19 mouse cellular contexts compared by ENCODE assay signal in genomic region chr1:77391590-77391989, GRCm38 (mm10).
"Had no signal": no experiment of that assay in that cellular context is flagged by ENCODE, and none has a peak within 500 bp of the region (broad histone marks: within the 10 kb centered on the region; RNA-seq: fewer than 3 reads in every experiment).

No protein-coding gene starts in this region.

- H3K9me3 ChIP-seq: lung, embryonic 15.5 days; midbrain, embryonic 13.5 days; midbrain, embryonic 15.5 days; neural tube, embryonic 12.5 days had no signal

- H3K27ac ChIP-seq: lung, embryonic 15.5 days; macrophage; midbrain, embryonic 13.5 days; midbrain, embryonic 15.5 days; neural tube, embryonic 12.5 days had no signal

- H3K4me1 ChIP-seq: lung, embryonic 15.5 days; midbrain, embryonic 15.5 days had no signal

- ATAC-seq: lung, postnatal 0 days; midbrain, embryonic 13.5 days; midbrain, embryonic 15.5 days had no signal

- DNase-seq: lung, adult 2 months; lung, postnatal 14 days; lung, postnatal 36 days; retina, postnatal 1 day; right cerebral cortex, adult 18-20 months; right cerebral cortex, postnatal 25 days; right cerebral cortex, postnatal 4 days; spleen, adult 18-20 months; thymus, adult 18-20 months; thymus, postnatal 14 days; thymus, postnatal 36 days had no signal

- H3K4me2 ChIP-seq: lung, embryonic 15.5 days; midbrain, embryonic 11.5 days; midbrain, embryonic 13.5 days; midbrain, embryonic 15.5 days; neural tube, embryonic 12.5 days had no signal

- H3K4me3 ChIP-seq: lung, embryonic 15.5 days; megakaryocyte, embryonic 14.5 days; midbrain, embryonic 13.5 days; midbrain, embryonic 15.5 days; neural tube, embryonic 12.5 days had no signal

- H3K27me3 ChIP-seq: lung, embryonic 15.5 days; megakaryocyte, embryonic 14.5 days; midbrain, embryonic 13.5 days; midbrain, embryonic 15.5 days; neural tube, embryonic 12.5 days had no signal

- H3K9ac ChIP-seq: lung, embryonic 15.5 days; midbrain, embryonic 13.5 days; midbrain, embryonic 15.5 days; neural tube, embryonic 12.5 days had no signal
